Mouse (Mus musculus) intestine, postnatal 0 days (tissue): ENCODE measurements around the gene Surf4. TPM values are rescaled to one million over a fixed set of nuclear protein-coding genes. Genes with fewer than 3 reads are reported as not detected.
A peak's percentile ranks its signal among the peaks of the same experiment; 100 is the strongest.

Experiments
- ATAC-seq: fragments of 200-750 bp; cut with Nextera tagmentation; 2 replicates; pipeline ENCODE4 v1.8.0; 2017; ENCODE audit warnings: mild to moderate bottlenecking, moderate TSS enrichment, moderate library complexity
- H3K27ac ChIP-seq: fragments of 300-500 bp; sonication (generic); 2 replicates; pipeline ENCODE4 v1.5.1; 2014; ENCODE audit warnings: mild to moderate bottlenecking, low read depth, low read length, moderate library complexity
- H3K27me3 ChIP-seq: fragments of 300-500 bp; sonication (generic); replicated peaks from 2 replicates; pipeline ENCODE4 v1.6.1; 2014; ENCODE audit warnings: low read length, mixed read lengths; ENCODE audit not compliant: control insufficient read depth, insufficient read depth
- H3K36me3 ChIP-seq: fragments of 300-500 bp; sonication (generic); 2 replicates; pipeline ENCODE4 v1.6.1; 2014; ENCODE audit warnings: mild to moderate bottlenecking, moderate library complexity; ENCODE audit not compliant: control insufficient read depth, insufficient read depth
- H3K4me1 ChIP-seq: fragments of 300-500 bp; sonication (generic); replicated peaks from 2 replicates; pipeline ENCODE4 v1.6.1; 2014; ENCODE audit warnings: antibody characterized with exemption, low read length, mixed read lengths; ENCODE audit not compliant: control insufficient read depth, insufficient read depth
- H3K4me2 ChIP-seq: fragments of 300-500 bp; sonication (generic); replicated peaks from 2 replicates; pipeline ENCODE4 v1.6.1; 2014; ENCODE audit warnings: low read depth, mild to moderate bottlenecking, moderate library complexity
- H3K4me3 ChIP-seq: fragments of 300-500 bp; sonication (generic); 2 replicates; pipeline ENCODE4 v1.5.1; 2014; ENCODE audit warnings: low read depth, low read length
- H3K9ac ChIP-seq: fragments of 300-500 bp; sonication (generic); 2 replicates; pipeline ENCODE4 v1.6.1; 2014; ENCODE audit warnings: mild to moderate bottlenecking, low read depth, low read length
- H3K9me3 ChIP-seq: fragments of 300-500 bp; sonication (generic); 2 replicates; pipeline ENCODE4 v1.6.1; 2016; ENCODE audit warnings: mixed run types; ENCODE audit not compliant: control insufficient read depth
- CTCF ChIP-seq: sonication (generic); IDR thresholded peaks from 2 replicates; pipeline ENCODE4 v1.5.1; 2016; ENCODE audit warnings: low read depth, mild to moderate bottlenecking, control low read depth, antibody characterized with exemption, moderate library complexity
- WGBS: fragments of 180-500 bp; shearing (Covaris S2); extraction: QIAGEN DNeasy Blood & Tissue Kit; methylation state at CpG from one replicate; pipeline ENCODE4 v1.1.7; 2014; 5-methylcytosine and 5-hydroxymethylcytosine counted together
- polyA plus RNA-seq: library from polyadenylated mRNA; unstranded; fragments of >200 nt; fragmentation: Nextera tagmentation; extraction: Ambion mirVana; gene quantifications from 2 replicates; pipeline ENCODE4 v1.2.1, GENCODE M21; 2015

Gene Surf4
- polyA plus RNA-seq, 1 experiment from 2014 or later: 379 TPM

DNA sequence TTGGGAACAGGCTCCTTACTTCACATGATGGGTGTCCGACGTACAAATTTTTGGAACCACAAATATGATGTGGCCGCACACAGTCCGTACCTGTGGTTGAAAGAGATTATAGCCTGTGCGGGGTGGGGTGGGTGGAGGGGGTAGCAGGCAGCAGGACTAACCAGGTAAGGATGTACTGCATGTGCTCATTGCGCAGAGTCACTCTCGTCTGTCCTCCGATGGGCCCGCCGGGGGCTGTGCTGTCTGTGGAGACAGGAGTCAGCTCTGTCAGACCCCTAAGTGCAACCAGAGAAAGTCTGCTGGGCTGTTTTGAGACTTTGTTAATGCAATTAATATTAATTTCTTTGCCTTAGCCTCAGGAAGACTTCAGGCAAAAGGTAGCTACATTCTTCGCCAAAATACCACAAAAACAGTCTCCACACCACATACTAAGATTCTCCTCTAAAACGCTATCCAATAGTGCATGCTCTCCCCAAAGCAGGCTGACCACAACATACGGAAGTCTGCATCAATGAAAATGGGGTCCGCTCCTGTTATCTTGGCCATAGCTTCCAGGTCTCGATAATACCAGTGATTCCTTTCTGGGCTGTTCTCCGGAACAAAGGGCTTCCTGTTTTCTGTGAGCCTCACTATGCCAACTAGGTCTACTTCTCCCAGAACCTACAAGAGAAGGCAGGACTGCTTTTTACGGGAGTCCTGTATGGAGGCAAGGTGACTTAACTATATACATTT is 20.1 kb downstream of the Surf4 start:
- WGBS: 79% methylated on average over 17 of the region's 17 CpGs
- Histone ChIP-seq H3K4me3 (no peak overlapping the region), H3K27ac (no peak overlapping the region), H3K4me1 (peaks cover 15% of the 10 kb centered on the region), H3K27me3 (no peaks in the 10 kb centered on the region), H3K9me3 (no peaks in the 10 kb centered on the region), H3K4me2 (no peak overlapping the region), H3K36me3 (peaks cover 43% of the 10 kb centered on the region), H3K9ac (no peak overlapping the region)
- no peak for ATAC-seq
- TF ChIP-seq CTCF: no peak

GRCm38 (mm10) chr2:26912253-26912770 is 21.4 kb downstream of the Surf4 start:
- Histone ChIP-seq H3K4me3 (peak overlapping the region; percentile 71), H3K4me2 (peak overlapping the region; percentile 83), H3K27me3 (no peaks in the 10 kb centered on the region), H3K27ac (peak overlapping the region; percentile 90), H3K36me3 (peaks cover 32% of the 10 kb centered on the region), H3K9me3 (no peaks in the 10 kb centered on the region), H3K4me1 (peaks cover 12% of the 10 kb centered on the region), H3K9ac (peak overlapping the region; percentile 95)
- WGBS: 62% methylated on average over 5 of the region's 5 CpGs
- no peak for TF ChIP-seq CTCF
- no peak for ATAC-seq

DNA sequence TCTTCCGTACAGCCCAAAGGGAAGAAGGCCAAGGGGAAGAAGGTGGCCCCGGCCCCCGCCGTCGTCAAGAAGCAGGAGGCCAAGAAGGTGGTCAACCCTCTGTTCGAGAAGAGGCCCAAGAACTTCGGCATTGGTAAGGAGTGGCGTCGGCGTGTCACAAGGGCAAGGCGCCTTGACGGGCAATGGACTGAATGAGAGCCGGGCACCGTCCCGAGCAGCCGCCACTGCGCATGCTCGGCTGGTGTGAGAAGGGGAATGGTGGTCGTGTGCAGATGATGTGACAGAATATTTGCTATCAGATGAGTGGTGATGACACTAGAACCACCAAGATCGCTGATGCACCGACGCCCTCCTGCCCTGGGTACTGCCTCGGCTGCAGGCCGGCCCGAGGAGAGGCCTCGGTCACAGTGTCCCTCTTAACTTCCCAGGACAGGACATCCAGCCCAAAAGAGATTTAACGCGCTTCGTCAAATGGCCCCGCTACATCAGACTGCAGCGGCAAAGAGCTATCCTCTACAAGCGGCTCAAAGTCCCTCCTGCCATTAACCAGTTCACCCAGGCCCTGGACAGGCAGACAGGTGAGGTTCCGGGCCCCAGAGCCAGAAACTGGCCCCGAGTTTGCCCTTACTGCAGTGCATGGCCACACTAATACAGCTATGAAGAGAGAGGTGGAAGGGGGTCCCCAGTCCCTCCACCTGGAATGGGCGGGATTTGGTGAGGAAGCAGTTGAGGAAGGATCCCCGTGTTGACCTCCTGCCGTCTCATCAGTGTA is 22.5 kb downstream of the Surf4 start:
- peak; percentile 28 for ATAC-seq
- TF ChIP-seq CTCF: no peak
- peaks cover 31% of the 10 kb centered on the region for H3K36me3 ChIP-seq
- peak overlapping the region; percentile 83 for H3K4me2 ChIP-seq
- H3K9ac ChIP-seq: peak overlapping the region; percentile 95
- H3K4me1 ChIP-seq: peaks cover 8% of the 10 kb centered on the region
- H3K27me3 ChIP-seq: no peaks in the 10 kb centered on the region
- H3K9me3 ChIP-seq: no peaks in the 10 kb centered on the region
- WGBS: under 1% methylated on average over 37 of the region's 37 CpGs
- peak overlapping the region; percentile 90 for H3K27ac ChIP-seq
- H3K4me3 ChIP-seq: peak overlapping the region; percentile 71

GRCm38 (mm10) chr2:26910124-26910993 is 23.4 kb downstream of the Surf4 start, which contains the start of the genes Med22 and Rpl7a:
Med22 (minus strand) TSS chr2:26910677.
Rpl7a (plus strand) TSS chr2:26910764.
- no peaks in the 10 kb centered on the region for H3K27me3 ChIP-seq
- peaks cover 39% of the 10 kb centered on the region for H3K36me3 ChIP-seq
- H3K4me1 ChIP-seq: peaks cover 8% of the 10 kb centered on the region
- peak within 1 kb of the TSS; percentile 95 for H3K9ac ChIP-seq
- H3K9me3 ChIP-seq: no peaks in the 10 kb centered on the region
- TF ChIP-seq CTCF: peak; percentile 25
- peak within 1 kb of the TSS; percentile 83 for H3K4me2 ChIP-seq
- peak within 1 kb of the TSS; percentile 71 for H3K4me3 ChIP-seq
- ATAC-seq: peak; percentile 91
- peak within 1 kb of the TSS; percentile 90 for H3K27ac ChIP-seq
- under 1% methylated on average over 74 of the region's 74 CpGs for WGBS

- Histone ChIP-seq H3K36me3 (peaks cover 38% of the 10 kb centered on the region), H3K9ac (peak overlapping the region; percentile 70), H3K4me1 (peaks cover 8% of the 10 kb centered on the region), H3K9me3 (no peaks in the 10 kb centered on the region), H3K4me2 (peak overlapping the region; percentile 83), H3K4me3 (peak overlapping the region; percentile 71), H3K27me3 (no peaks in the 10 kb centered on the region), H3K27ac (no peak overlapping the region)
- ATAC-seq: no peak
- peak; percentile 50 for TF ChIP-seq CTCF
Observed at GRCm38 (mm10) chr2:26909387-26909784, 24.3 kb downstream of the Surf4 start.
